Mouse (Mus musculus) ES-Bruce4 (cell line): ENCODE measurements around the gene Olfr1137. TPM values are rescaled to one million over a fixed set of nuclear protein-coding genes. Genes with fewer than 3 reads are reported as not detected.

ENCODE experiments used
- H3K27ac ChIP-seq: 2 replicates; pipeline ENCODE4 v1.5.1; 2012; ENCODE audit warnings: low read length, inconsistent platforms; ENCODE audit not compliant: insufficient read depth
- H3K27me3 ChIP-seq: 2 replicates; pipeline ENCODE4 v1.6.1; 2012; ENCODE audit warnings: mild to moderate bottlenecking, low read length, inconsistent platforms; ENCODE audit not compliant: control insufficient read depth, poor library complexity, insufficient read depth, severe bottlenecking
- H3K36me3 ChIP-seq: 2 replicates; pipeline ENCODE4 v1.6.1; 2012; ENCODE audit warnings: inconsistent platforms, mild to moderate bottlenecking, low read length, moderate library complexity; ENCODE audit not compliant: control insufficient read depth, poor library complexity, insufficient read depth, severe bottlenecking
- H3K4me1 ChIP-seq: one replicate; pipeline ENCODE4 v1.8.1; 2011; ENCODE audit warnings: low read length; ENCODE audit not compliant: control insufficient read depth, insufficient read depth
- H3K4me3 ChIP-seq: 2 replicates; pipeline ENCODE4 v1.5.1; 2011; ENCODE audit warnings: low read depth, mild to moderate bottlenecking, low read length
- H3K9ac ChIP-seq: 2 replicates; pipeline ENCODE4 v1.6.1; 2012; ENCODE audit warnings: low read depth, mild to moderate bottlenecking, inconsistent platforms; ENCODE audit not compliant: poor library complexity, severe bottlenecking
- H3K9me3 ChIP-seq: replicated peaks from 2 replicates; pipeline ENCODE4 v1.6.1; 2012; ENCODE audit warnings: mild to moderate bottlenecking, low read length, inconsistent platforms; ENCODE audit not compliant: control insufficient read depth, poor library complexity, insufficient read depth, severe bottlenecking
- CTCF ChIP-seq: IDR thresholded peaks from one replicate; pipeline ENCODE4 v1.8.1; 2011; ENCODE audit warnings: low read depth, low read length
- EP300 ChIP-seq: IDR thresholded peaks from 2 replicates; pipeline ENCODE4 v1.6.1; 2011; ENCODE audit warnings: low read depth, low read length; ENCODE audit not compliant: insufficient read depth
- POLR2A ChIP-seq: IDR thresholded peaks from one replicate; pipeline ENCODE4 v1.8.1; 2011; ENCODE audit warnings: low read length; ENCODE audit not compliant: insufficient read depth
- polyA plus RNA-seq: library from polyadenylated mRNA; stranded (reverse); fragments of >200 nt; gene quantifications from 2 replicates; pipeline ENCODE4 v1.2.4, GENCODE M21; 2011; ENCODE audit warnings: low read depth; ENCODE audit not compliant: missing spikeins, insufficient read depth, insufficient read length

Gene Olfr1137
- polyA plus RNA-seq = not detected in 2 replicates

DNA sequence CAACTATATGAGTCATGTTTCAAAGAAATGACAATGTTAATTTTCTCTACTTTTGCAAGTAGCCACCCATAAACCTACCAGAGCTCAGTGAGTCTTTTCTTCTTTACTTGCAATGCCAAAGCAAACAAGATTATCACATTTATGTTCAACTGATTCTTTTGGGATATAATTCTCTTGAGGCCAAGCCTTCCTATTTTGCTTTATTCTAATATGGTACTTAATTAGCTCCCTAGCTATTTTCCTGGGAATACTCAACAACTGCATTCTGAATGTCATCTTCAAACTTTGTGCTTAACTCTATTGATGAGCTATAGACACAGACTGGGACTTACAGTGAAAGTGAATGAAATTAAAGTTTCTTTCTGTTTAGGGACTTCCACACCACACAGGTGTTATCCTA is at the start of gene Olfr1137:
Gene Olfr1137, minus strand, starts transcription at position 101 of the 400 bp plus-strand sequence.
- Histone ChIP-seq H3K4me1 (no peaks in the 10 kb centered on the region), H3K36me3 (no peaks in the 10 kb centered on the region), H3K4me3 (no peak within 1 kb of the TSS), H3K9me3 (no peaks in the 10 kb centered on the region), H3K27me3 (no peaks in the 10 kb centered on the region), H3K27ac (no peak within 1 kb of the TSS), H3K9ac (no peak within 1 kb of the TSS)
- TF ChIP-seq EP300 (no peak), CTCF (no peak)

DNA sequence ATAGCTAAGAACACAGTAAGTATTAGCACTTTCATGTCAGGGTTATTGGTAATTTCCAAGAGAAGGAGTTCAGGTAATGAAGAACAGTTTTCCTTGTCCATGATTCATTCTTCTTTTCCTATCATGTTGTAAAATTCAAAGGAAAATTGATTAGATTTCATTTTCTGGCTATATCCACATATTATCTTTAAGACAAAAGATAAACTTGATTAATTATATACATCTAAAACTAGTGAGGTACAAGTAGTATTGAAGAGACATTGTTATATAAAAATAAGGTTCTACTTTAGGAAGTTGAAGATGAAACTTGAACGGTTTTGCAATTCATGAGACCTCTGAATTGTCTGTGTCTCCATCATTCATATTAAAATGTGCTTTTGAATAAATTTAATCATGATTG is 40.9 kb upstream of the Olfr1137 start, which contains the start of gene Olfr1141:
Gene Olfr1141, minus strand, starts transcription at position 101 of the 400 bp plus-strand sequence.
- no peak for TF ChIP-seq CTCF
- H3K27ac ChIP-seq = no peak within 1 kb of the TSS
- H3K27me3 ChIP-seq = no peaks in the 10 kb centered on the region
- H3K4me3 ChIP-seq = no peak within 1 kb of the TSS
- no peaks in the 10 kb centered on the region for H3K36me3 ChIP-seq
- no peak within 1 kb of the TSS for H3K9ac ChIP-seq
- H3K9me3 ChIP-seq = no peaks in the 10 kb centered on the region
- H3K4me1 ChIP-seq = no peaks in the 10 kb centered on the region

DNA sequence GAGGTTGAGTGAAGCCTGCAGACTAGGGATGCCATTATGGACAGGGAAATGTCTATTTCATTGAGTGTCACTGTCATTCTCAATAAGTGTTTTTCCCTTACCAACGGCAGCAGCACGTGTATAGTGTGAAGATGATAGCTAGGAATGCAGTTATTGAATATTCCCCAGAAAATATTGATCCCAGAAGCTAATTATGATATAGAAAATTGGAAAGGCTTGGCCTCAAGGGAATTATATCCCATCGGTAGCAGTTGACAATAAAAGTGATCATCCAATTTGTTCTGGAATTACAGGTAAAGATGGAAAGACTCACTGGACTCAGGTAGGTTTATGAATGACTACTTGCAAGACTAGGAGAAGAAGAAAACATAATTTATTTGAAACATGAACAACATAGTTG is 30.5 kb upstream of the Olfr1137 start, which contains the start of gene Olfr1140:
Gene Olfr1140, plus strand, starts transcription at position 301 of the 400 bp plus-strand sequence.
- TF ChIP-seq CTCF = no peak
- Histone ChIP-seq H3K27ac (no peak within 1 kb of the TSS), H3K4me1 (no peaks in the 10 kb centered on the region), H3K27me3 (no peaks in the 10 kb centered on the region), H3K9ac (no peak within 1 kb of the TSS), H3K4me3 (no peak within 1 kb of the TSS), H3K36me3 (no peaks in the 10 kb centered on the region), H3K9me3 (no peaks in the 10 kb centered on the region)

DNA sequence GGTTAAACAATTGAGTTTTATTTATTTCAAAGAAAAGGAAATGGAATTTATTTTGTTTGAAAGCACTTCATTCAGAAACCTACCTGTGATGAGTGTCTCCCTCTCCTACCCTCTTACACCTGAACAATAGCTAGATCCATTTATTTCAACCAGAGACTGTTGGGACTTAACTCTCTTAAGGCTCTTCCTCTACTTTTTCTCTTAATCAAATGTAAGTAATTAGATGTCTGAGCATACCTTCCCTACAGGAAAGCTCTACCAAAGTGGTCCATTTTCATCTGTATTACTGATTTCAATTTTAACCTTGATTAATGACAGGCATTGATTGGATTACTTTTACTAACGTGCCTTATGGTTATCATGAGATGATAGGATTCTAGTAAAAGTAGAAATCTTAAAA is 26.9 kb upstream of the Olfr1137 start, which contains the start of gene Olfr1138:
Gene Olfr1138, minus strand, starts transcription at position 101 of the 400 bp plus-strand sequence.
- H3K4me3 ChIP-seq = no peak within 1 kb of the TSS
- no peak within 1 kb of the TSS for H3K27ac ChIP-seq
- H3K36me3 ChIP-seq = no peaks in the 10 kb centered on the region
- no peaks in the 10 kb centered on the region for H3K27me3 ChIP-seq
- H3K9ac ChIP-seq = no peak within 1 kb of the TSS
- H3K4me1 ChIP-seq = no peaks in the 10 kb centered on the region
- TF ChIP-seq POLR2A (no peak), EP300 (no peak), CTCF (no peak)
- H3K9me3 ChIP-seq = no peaks in the 10 kb centered on the region

DNA sequence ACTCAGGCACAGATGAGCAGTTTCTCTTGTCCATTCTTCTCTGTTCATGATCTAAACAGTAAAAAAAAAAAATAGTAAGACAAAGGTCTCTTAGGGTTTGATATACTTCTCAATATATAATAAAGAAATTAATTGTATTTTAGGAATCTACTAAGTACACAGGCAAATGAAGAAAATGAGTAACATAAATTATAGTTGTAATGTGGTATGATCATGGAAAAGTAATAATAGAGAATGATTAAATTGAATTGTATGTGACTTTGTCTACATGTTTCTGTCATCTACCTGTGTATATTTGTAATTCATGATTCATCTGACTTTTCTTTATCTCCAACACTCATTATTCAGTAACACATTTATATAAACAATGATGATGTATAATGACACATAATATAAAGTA is 19.1 kb downstream of the Olfr1137 start, which contains the start of gene Olfr1136:
Gene Olfr1136, minus strand, starts transcription at position 101 of the 400 bp plus-strand sequence.
- TF ChIP-seq CTCF = no peak
- no peak for TF ChIP-seq POLR2A
- no peak for TF ChIP-seq EP300
- H3K36me3 ChIP-seq = no peaks in the 10 kb centered on the region
- H3K4me1 ChIP-seq = no peaks in the 10 kb centered on the region
- no peak within 1 kb of the TSS for H3K4me3 ChIP-seq
- H3K27me3 ChIP-seq = no peaks in the 10 kb centered on the region
- no peak within 1 kb of the TSS for H3K9ac ChIP-seq
- H3K27ac ChIP-seq = no peak within 1 kb of the TSS
- H3K9me3 ChIP-seq = no peaks in the 10 kb centered on the region

DNA sequence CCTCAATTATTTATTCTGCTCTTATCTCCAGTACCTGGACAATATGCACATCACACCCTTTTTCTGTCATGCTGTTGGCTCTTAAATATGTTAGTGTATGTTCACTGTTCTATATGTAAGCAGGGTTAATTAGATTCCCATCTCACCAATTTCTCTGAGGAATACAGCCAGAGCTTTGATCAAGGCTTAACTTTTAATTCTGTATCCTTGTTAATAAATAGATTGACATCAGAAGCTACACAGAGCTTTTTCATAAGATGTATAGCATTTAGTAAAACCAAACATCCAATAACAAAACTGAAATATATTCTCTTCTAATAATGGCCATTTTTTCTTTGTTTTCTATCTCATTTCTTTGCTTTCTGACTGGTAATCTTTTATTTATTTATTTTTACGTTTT is 39.4 kb downstream of the Olfr1137 start, which contains the start of gene Olfr1135:
Gene Olfr1135, minus strand, starts transcription at position 101 of the 400 bp plus-strand sequence.
- no peaks in the 10 kb centered on the region for H3K9me3 ChIP-seq
- TF ChIP-seq EP300 (no peak), CTCF (no peak), POLR2A (no peak)
- H3K4me3 ChIP-seq = no peak within 1 kb of the TSS
- H3K9ac ChIP-seq = no peak within 1 kb of the TSS
- H3K27ac ChIP-seq = no peak within 1 kb of the TSS
- no peaks in the 10 kb centered on the region for H3K27me3 ChIP-seq
- H3K36me3 ChIP-seq = no peaks in the 10 kb centered on the region
- no peaks in the 10 kb centered on the region for H3K4me1 ChIP-seq

Other genes with a start within 250 kb of the Olfr1137 start
- gene Pramel7, start 216.1 kb downstream of the Olfr1137 start, polyA plus RNA-seq = not detected in 2 replicates
- gene Pramel6, start 206.6 kb downstream of the Olfr1137 start, polyA plus RNA-seq = 0.76 and 1.4 TPM in 2 replicates
- not detected in 2 replicates for gene Olfr153, start 181.4 kb downstream of the Olfr1137 start, polyA plus RNA-seq
- not detected in 2 replicates for gene Olfr1128, start 167.6 kb downstream of the Olfr1137 start, polyA plus RNA-seq
- not detected in 2 replicates for gene Olfr1129, start 139.3 kb downstream of the Olfr1137 start, polyA plus RNA-seq
- gene Olfr1130, start 107.0 kb downstream of the Olfr1137 start, polyA plus RNA-seq = not detected in 2 replicates
- gene Olfr1131, start 86.1 kb downstream of the Olfr1137 start, polyA plus RNA-seq = not detected in 2 replicates
- gene Olfr1132, start 75.6 kb downstream of the Olfr1137 start, polyA plus RNA-seq = not detected in 2 replicates
- not detected in 2 replicates for gene Olfr1133, start 65.8 kb downstream of the Olfr1137 start, polyA plus RNA-seq
- not detected in 2 replicates for gene Olfr1134, start 54.7 kb downstream of the Olfr1137 start, polyA plus RNA-seq
- not detected in 2 replicates for gene Olfr1135, start 39.5 kb downstream of the Olfr1137 start, polyA plus RNA-seq
- not detected in 2 replicates for gene Olfr1136, start 19.2 kb downstream of the Olfr1137 start, polyA plus RNA-seq
- not detected in 2 replicates for gene Olfr1138, start 26.8 kb upstream of the Olfr1137 start, polyA plus RNA-seq
- not detected in 2 replicates for gene Olfr1140, start 30.6 kb upstream of the Olfr1137 start, polyA plus RNA-seq
- not detected in 2 replicates for gene Olfr1141, start 40.8 kb upstream of the Olfr1137 start, polyA plus RNA-seq
- not detected in 2 replicates for gene Olfr152, start 66.3 kb upstream of the Olfr1137 start, polyA plus RNA-seq
- not detected in 2 replicates for gene Olfr1143, start 87.4 kb upstream of the Olfr1137 start, polyA plus RNA-seq
- not detected in 2 replicates for gene Olfr1145, start 96.6 kb upstream of the Olfr1137 start, polyA plus RNA-seq
- not detected in 2 replicates for gene Olfr1148, start 117.4 kb upstream of the Olfr1137 start, polyA plus RNA-seq
- not detected in 2 replicates for gene Olfr1150-ps1, start 130.8 kb upstream of the Olfr1137 start, polyA plus RNA-seq
- not detected in 2 replicates for gene Olfr1151, start 142.7 kb upstream of the Olfr1137 start, polyA plus RNA-seq
- gene Olfr1152, start 153.3 kb upstream of the Olfr1137 start, polyA plus RNA-seq = not detected in 2 replicates
- gene Olfr1153, start 181.8 kb upstream of the Olfr1137 start, polyA plus RNA-seq = not detected in 2 replicates
- not detected in 2 replicates for gene Olfr1154, start 192.0 kb upstream of the Olfr1137 start, polyA plus RNA-seq
- gene Olfr1155, start 232.0 kb upstream of the Olfr1137 start, polyA plus RNA-seq = not detected in 2 replicates
- not detected in 2 replicates for gene Olfr1156, start 239.9 kb upstream of the Olfr1137 start, polyA plus RNA-seq